In genomic region chr4:41115074-41115473, GRCm38 (mm10) we compare ENCODE assay signal across 23 mouse cellular contexts. TPM values are rescaled to one million over a fixed set of nuclear protein-coding genes. Genes with fewer than 3 reads are reported as not detected.
DNase-seq lines count a peak whose midpoint lies in the region; ATAC-seq and TF ChIP-seq lines count a peak whose summit lies in the region.
"Had no signal": no experiment of that assay in that cellular context is flagged by ENCODE, and none has a peak within 500 bp of the region (broad histone marks: within the 10 kb centered on the region; RNA-seq: fewer than 3 reads in every experiment).

No protein-coding gene starts in this region.

- H3K4me2 ChIP-seq in embryonic facial prominence, embryonic 13.5 days = no peak overlapping the region
- no peak overlapping the region for H3K4me2 ChIP-seq in midbrain, embryonic 11.5 days
- H3K4me2 ChIP-seq in midbrain, embryonic 15.5 days = no peak overlapping the region
- H3K4me2 ChIP-seq: forebrain, embryonic 12.5 days had no signal

- intact Hi-C loops in heart, adult 2 months (cut with DNase I) = no loop called here

- H3K27me3 ChIP-seq in embryonic facial prominence, embryonic 13.5 days = no peaks in the 10 kb centered on the region
- no peaks in the 10 kb centered on the region for H3K27me3 ChIP-seq in embryonic facial prominence, embryonic 10.5 days (replicated peaks; ENCODE audit: low read depth, poor library complexity, severe bottlenecking)
- no peaks in the 10 kb centered on the region for H3K27me3 ChIP-seq in heart, embryonic 10.5 days (ENCODE audit: insufficient read depth, poor library complexity, severe bottlenecking)
- no peaks in the 10 kb centered on the region for H3K27me3 ChIP-seq in heart, adult 2 months (ENCODE audit: control insufficient read depth, insufficient read depth, low read length)
- no peaks in the 10 kb centered on the region for H3K27me3 ChIP-seq in midbrain, embryonic 11.5 days (ENCODE audit: control insufficient read depth, insufficient read depth, low read length)
- H3K27me3 ChIP-seq in midbrain, embryonic 15.5 days (replicated peaks) = no peaks in the 10 kb centered on the region
- H3K27me3 ChIP-seq in ES-Bruce4 (ENCODE audit: control insufficient read depth, insufficient read depth, low read length, poor library complexity, severe bottlenecking) = no peaks in the 10 kb centered on the region
- H3K27me3 ChIP-seq: CH12.LX; forebrain, embryonic 12.5 days had no signal

- no peaks in the 10 kb centered on the region for H3K9me3 ChIP-seq in embryonic facial prominence, embryonic 13.5 days
- H3K9me3 ChIP-seq in embryonic facial prominence, embryonic 10.5 days = no peaks in the 10 kb centered on the region
- no peaks in the 10 kb centered on the region for H3K9me3 ChIP-seq in heart, embryonic 10.5 days
- no peaks in the 10 kb centered on the region for H3K9me3 ChIP-seq in midbrain, embryonic 11.5 days (ENCODE audit: control insufficient read depth, low read length)
- H3K9me3 ChIP-seq in midbrain, embryonic 15.5 days = no peaks in the 10 kb centered on the region
- H3K9me3 ChIP-seq in ES-Bruce4 (replicated peaks; ENCODE audit: control insufficient read depth, insufficient read depth, low read length, poor library complexity, severe bottlenecking) = no peaks in the 10 kb centered on the region
- H3K9me3 ChIP-seq: forebrain, embryonic 12.5 days had no signal

- TF ChIP-seq CTCF in heart, adult 2 months (IDR thresholded peaks at IDR 0.05) = no peak
- no peak for TF ChIP-seq CTCF in ES-Bruce4 (IDR thresholded peaks at IDR 0.05; ENCODE audit: low read depth, low read length)

- no peak overlapping the region for H3K4me3 ChIP-seq in embryonic facial prominence, embryonic 13.5 days
- H3K4me3 ChIP-seq in embryonic facial prominence, embryonic 10.5 days = no peak overlapping the region
- H3K4me3 ChIP-seq in heart, embryonic 10.5 days = no peak overlapping the region
- H3K4me3 ChIP-seq in heart, adult 2 months = no peak overlapping the region
- no peak overlapping the region for H3K4me3 ChIP-seq in midbrain, embryonic 11.5 days (ENCODE audit: low read depth, low read length)
- no peak overlapping the region for H3K4me3 ChIP-seq in midbrain, embryonic 15.5 days
- H3K4me3 ChIP-seq in ES-Bruce4 (ENCODE audit: low read depth, low read length) = no peak overlapping the region
- H3K4me3 ChIP-seq: forebrain, embryonic 12.5 days had no signal

- 0 out of 2 replicates have a peak overlapping the region, but pooled peaks have one; percentile 7 for H3K27ac ChIP-seq in embryonic facial prominence, embryonic 13.5 days
- H3K27ac ChIP-seq in embryonic facial prominence, embryonic 10.5 days (replicated peaks) = no peak overlapping the region
- H3K27ac ChIP-seq in heart, embryonic 10.5 days = no peak overlapping the region
- no peak overlapping the region for H3K27ac ChIP-seq in heart, adult 2 months
- H3K27ac ChIP-seq in midbrain, embryonic 11.5 days (ENCODE audit: low read depth, low read length) = no peak overlapping the region
- H3K27ac ChIP-seq in midbrain, embryonic 15.5 days = no peak overlapping the region
- H3K27ac ChIP-seq in ES-Bruce4 (ENCODE audit: insufficient read depth, low read length) = peak overlapping the region; percentile 46
- H3K27ac ChIP-seq: forebrain, embryonic 12.5 days had no signal

- H3K4me1 ChIP-seq in embryonic facial prominence, embryonic 13.5 days = no peaks in the 10 kb centered on the region
- H3K4me1 ChIP-seq in embryonic facial prominence, embryonic 10.5 days = peaks cover 13% of the 10 kb centered on the region
- H3K4me1 ChIP-seq in heart, embryonic 10.5 days = no peaks in the 10 kb centered on the region
- H3K4me1 ChIP-seq in heart, adult 2 months (ENCODE audit: control insufficient read depth, insufficient read depth, low read length) = no peaks in the 10 kb centered on the region
- H3K4me1 ChIP-seq in midbrain, embryonic 11.5 days (ENCODE audit: control insufficient read depth, insufficient read depth, low read length) = no peaks in the 10 kb centered on the region
- no peaks in the 10 kb centered on the region for H3K4me1 ChIP-seq in midbrain, embryonic 15.5 days
- H3K4me1 ChIP-seq in ES-Bruce4 (ENCODE audit: control insufficient read depth, insufficient read depth, low read length) = peaks cover 2% of the 10 kb centered on the region
- H3K4me1 ChIP-seq: forebrain, embryonic 12.5 days had no signal

- ATAC-seq in embryonic facial prominence, embryonic 13.5 days (ENCODE audit: insufficient number of reproducible peaks, insufficient read depth, low FRiP score, low TSS enrichment, low read depth) = no peak
- no peak for ATAC-seq in midbrain, embryonic 11.5 days (ENCODE audit: low FRiP score)
- no peak for ATAC-seq in midbrain, embryonic 15.5 days (replicated peaks)
- ATAC-seq: CD4-positive, CD25-positive, alpha-beta regulatory T cell, adult 4 months; forebrain, embryonic 14.5 days; forebrain, postnatal 0 days had no signal

- 42% methylated on average over 6 of the region's 6 CpGs for WGBS in embryonic facial prominence, embryonic 13.5 days
- WGBS in embryonic facial prominence, embryonic 10.5 days = 59% methylated on average over 6 of the region's 6 CpGs
- 81% methylated on average over 6 of the region's 6 CpGs for WGBS in heart, embryonic 10.5 days
- 91% methylated on average over 6 of the region's 6 CpGs for WGBS in heart, adult 2 months
- 88% methylated on average over 6 of the region's 6 CpGs for WGBS in midbrain, embryonic 11.5 days
- WGBS in midbrain, embryonic 15.5 days = 93% methylated on average over 6 of the region's 6 CpGs

- H3K79me2 ChIP-seq in heart, adult 2 months (replicated peaks; ENCODE audit: control insufficient read depth, insufficient read depth, low read length) = no peaks in the 10 kb centered on the region

- peaks cover 62% of the 10 kb centered on the region for H3K36me3 ChIP-seq in embryonic facial prominence, embryonic 13.5 days
- H3K36me3 ChIP-seq in embryonic facial prominence, embryonic 10.5 days (replicated peaks) = peaks cover 65% of the 10 kb centered on the region
- peaks cover 65% of the 10 kb centered on the region for H3K36me3 ChIP-seq in heart, embryonic 10.5 days
- no peaks in the 10 kb centered on the region for H3K36me3 ChIP-seq in heart, adult 2 months (ENCODE audit: control insufficient read depth, insufficient read depth, low read length)
- peaks cover 22% of the 10 kb centered on the region for H3K36me3 ChIP-seq in midbrain, embryonic 11.5 days (ENCODE audit: control insufficient read depth, insufficient read depth, low read length)
- peaks cover 43% of the 10 kb centered on the region for H3K36me3 ChIP-seq in midbrain, embryonic 15.5 days (replicated peaks)
- H3K36me3 ChIP-seq in ES-Bruce4 (ENCODE audit: control insufficient read depth, insufficient read depth, low read length, poor library complexity, severe bottlenecking) = peaks cover 51% of the 10 kb centered on the region

- TF ChIP-seq POLR2A in heart, adult 2 months (IDR thresholded peaks at IDR 0.05; ENCODE audit: insufficient read depth, low read depth, low read length) = no peak
- no peak for TF ChIP-seq POLR2A in ES-Bruce4 (IDR thresholded peaks at IDR 0.05; ENCODE audit: insufficient read depth, low read length)

- no peak for TF ChIP-seq EP300 in heart, adult 2 months (IDR thresholded peaks at IDR 0.05; ENCODE audit: insufficient read depth, low read depth, low read length)
- no peak for TF ChIP-seq EP300 in ES-Bruce4 (IDR thresholded peaks at IDR 0.05; ENCODE audit: insufficient read depth, low read depth, low read length)

- H3K9ac ChIP-seq in embryonic facial prominence, embryonic 13.5 days = no peak overlapping the region
- no peak overlapping the region for H3K9ac ChIP-seq in heart, adult 2 months (ENCODE audit: low read depth, low read length)
- H3K9ac ChIP-seq in midbrain, embryonic 11.5 days (ENCODE audit: low read length) = no peak overlapping the region
- H3K9ac ChIP-seq in midbrain, embryonic 15.5 days = no peak overlapping the region
- H3K9ac ChIP-seq in ES-Bruce4 (ENCODE audit: low read depth, poor library complexity, severe bottlenecking) = no peak overlapping the region
- H3K9ac ChIP-seq: forebrain, embryonic 12.5 days; forebrain, postnatal 0 days had no signal

- no peak for DNase-seq in embryonic facial prominence, embryonic 10.5 days (ENCODE audit: low spot score)
- DNase-seq in heart, embryonic 10.5 days (ENCODE audit: low spot score) = peak; percentile 66
- DNase-seq in heart, adult 2 months = no peak
- DNase-seq in midbrain, embryonic 11.5 days (ENCODE audit: low spot score, missing footprints) = peak; percentile 19
- DNase-seq: adrenal gland, adult 2 months; adrenal gland, postnatal 10 days; adrenal gland, postnatal 25 days; B cell, adult 2 months; cerebellum, adult 11 months; cerebellum, adult 18-20 months; cerebellum, adult 8-10 months; cerebellum, adult 9-11 months; cerebellum, postnatal 14 days; cerebellum, postnatal 36 days; forebrain, postnatal 0 days had no signal

RNA-seq across cellular contexts. Expression of gene Nol6, which starts 9.2 kb away (rescaled TPM):
- polyA plus RNA-seq in embryonic facial prominence, embryonic 13.5 days (2015; fragmentation: Nextera tagmentation; extraction: Ambion mirVana) = 25.3 and 27.9 TPM in 2 replicates
- 34.5 and 36.8 TPM in 2 replicates for polyA plus RNA-seq in embryonic facial prominence, embryonic 10.5 days (2016; fragmentation: Nextera tagmentation; extraction: Ambion mirVana)
- 26.0 and 26.8 TPM in 2 replicates for polyA plus RNA-seq in heart, embryonic 10.5 days (2016; fragmentation: Nextera tagmentation; extraction: Ambion mirVana)
- 10 to 100 TPM; 14.9 to 16.4 TPM for total RNA-seq in heart, adult 2 months (2021)
- polyA plus RNA-seq in heart, adult 2 months (2012; rRNA removed) = 17.6 and 21.2 TPM in 2 replicates
- 17.6 and 19.1 TPM in 2 replicates for polyA plus RNA-seq in midbrain, embryonic 11.5 days (2014; fragmentation: Nextera tagmentation; extraction: Ambion mirVana)
- polyA plus RNA-seq in midbrain, embryonic 15.5 days (2015; fragmentation: Nextera tagmentation; extraction: Ambion mirVana) = 40.9 and 41.1 TPM in 2 replicates
- polyA plus RNA-seq in ES-Bruce4 (2011; ENCODE audit: insufficient read depth, insufficient read length, low read depth, missing spikeins) = 56.0 and 56.1 TPM in 2 replicates

RNA-seq across cellular contexts. Expression of gene Aqp3, which starts 17.1 kb away (rescaled TPM):
- 20.0 and 27.9 TPM in 2 replicates for polyA plus RNA-seq in embryonic facial prominence, embryonic 13.5 days (2015; fragmentation: Nextera tagmentation; extraction: Ambion mirVana)
- 2.9 and 4.5 TPM in 2 replicates for polyA plus RNA-seq in embryonic facial prominence, embryonic 10.5 days (2016; fragmentation: Nextera tagmentation; extraction: Ambion mirVana)
- 10.6 TPM in 2 replicates for polyA plus RNA-seq in heart, embryonic 10.5 days (2016; fragmentation: Nextera tagmentation; extraction: Ambion mirVana)
- total RNA-seq in heart, adult 2 months (2021) = not detected
- polyA plus RNA-seq in heart, adult 2 months (2012; rRNA removed) = 0.20 and 4.2 TPM in 2 replicates
- 1.3 and 1.6 TPM in 2 replicates for polyA plus RNA-seq in midbrain, embryonic 11.5 days (2014; fragmentation: Nextera tagmentation; extraction: Ambion mirVana)
- 0.15 and 0.58 TPM in 2 replicates for polyA plus RNA-seq in midbrain, embryonic 15.5 days (2015; fragmentation: Nextera tagmentation; extraction: Ambion mirVana)
- 15.7 and 16.7 TPM in 2 replicates for polyA plus RNA-seq in ES-Bruce4 (2011; ENCODE audit: insufficient read depth, insufficient read length, low read depth, missing spikeins)
- total RNA-seq: adrenal gland, postnatal 25 days; CH12.LX; forebrain, postnatal 0 days had no signal
- polyA plus RNA-seq: cortical plate, adult 2 months; forebrain, embryonic 14.5 days had no signal

RNA-seq across cellular contexts. Expression of gene Ube2r2, which starts 20.5 kb away (rescaled TPM):
- polyA plus RNA-seq in embryonic facial prominence, embryonic 13.5 days (2015; fragmentation: Nextera tagmentation; extraction: Ambion mirVana) = 93.3 and 94.0 TPM in 2 replicates
- polyA plus RNA-seq in embryonic facial prominence, embryonic 10.5 days (2016; fragmentation: Nextera tagmentation; extraction: Ambion mirVana) = 95.7 and 96.7 TPM in 2 replicates
- polyA plus RNA-seq in heart, embryonic 10.5 days (2016; fragmentation: Nextera tagmentation; extraction: Ambion mirVana) = 64.2 and 84.7 TPM in 2 replicates
- 100 to 1,000 TPM; 121 to 133 TPM for total RNA-seq in heart, adult 2 months (2021)
- polyA plus RNA-seq in heart, adult 2 months (2012; rRNA removed) = 52.7 and 72.9 TPM in 2 replicates
- polyA plus RNA-seq in midbrain, embryonic 11.5 days (2014; fragmentation: Nextera tagmentation; extraction: Ambion mirVana) = 95.5 and 99.0 TPM in 2 replicates
- polyA plus RNA-seq in midbrain, embryonic 15.5 days (2015; fragmentation: Nextera tagmentation; extraction: Ambion mirVana) = 58.0 and 60.2 TPM in 2 replicates
- 130 and 134 TPM in 2 replicates for polyA plus RNA-seq in ES-Bruce4 (2011; ENCODE audit: insufficient read depth, insufficient read length, low read depth, missing spikeins)

Comparison
In these comparisons a context has a peak if more than half of its experiments do, and no peak if none do; other contexts are left out.
1. H3K27ac ChIP-seq: peak in embryonic facial prominence, embryonic 13.5 days (single experiment) and ES-Bruce4 (single experiment); none in embryonic facial prominence, embryonic 10.5 days (single experiment), heart, embryonic 10.5 days (single experiment), heart, adult 2 months (single experiment), midbrain, embryonic 11.5 days (single experiment) and midbrain, embryonic 15.5 days (single experiment).
2. DNase-seq: peak in heart, embryonic 10.5 days (single experiment) and midbrain, embryonic 11.5 days (single experiment); none in embryonic facial prominence, embryonic 10.5 days (single experiment) and heart, adult 2 months (0 of 2).